Mouse (Mus musculus) stomach, postnatal 0 days (tissue): ENCODE measurements around the gene Itpr3. TPM values are rescaled to one million over a fixed set of nuclear protein-coding genes. Genes with fewer than 3 reads are reported as not detected.
A peak's percentile ranks its signal among the peaks of the same experiment; 100 is the strongest.

ENCODE experiments used
- ATAC-seq: fragments of 200-750 bp; cut with Nextera tagmentation; 2 replicates; pipeline ENCODE4 v1.8.0; 2017; ENCODE audit not compliant: low FRiP score, low TSS enrichment
- DNase-seq: peaks from one replicate; pipeline ENCODE4 v3.0.0-alpha.2; 2016; ENCODE audit warnings: low spot score
- H3K27ac ChIP-seq: fragments of 300-500 bp; sonication (generic); replicated peaks from 2 replicates; pipeline ENCODE4 v1.5.1; 2014; ENCODE audit warnings: mild to moderate bottlenecking, control low read depth
- H3K27me3 ChIP-seq: fragments of 300-500 bp; sonication (generic); 2 replicates; pipeline ENCODE4 v1.6.1; 2014; ENCODE audit warnings: low read length; ENCODE audit not compliant: control insufficient read depth, insufficient read depth
- H3K36me3 ChIP-seq: fragments of 300-500 bp; sonication (generic); 2 replicates; pipeline ENCODE4 v1.6.1; 2014; ENCODE audit warnings: low read length, mixed read lengths; ENCODE audit not compliant: control insufficient read depth, insufficient read depth
- H3K4me1 ChIP-seq: fragments of 300-500 bp; sonication (generic); replicated peaks from 2 replicates; pipeline ENCODE4 v1.6.1; 2014; ENCODE audit warnings: antibody characterized with exemption; ENCODE audit not compliant: control insufficient read depth, insufficient read depth
- H3K4me2 ChIP-seq: fragments of 300-500 bp; sonication (generic); replicated peaks from 2 replicates; pipeline ENCODE4 v1.6.1; 2014; ENCODE audit warnings: low read depth, mild to moderate bottlenecking, control low read depth, moderate library complexity
- H3K4me3 ChIP-seq: fragments of 300-500 bp; sonication (generic); 2 replicates; pipeline ENCODE4 v1.5.1; 2014; ENCODE audit warnings: low read depth, low read length, control low read depth
- H3K9ac ChIP-seq: fragments of 300-500 bp; sonication (generic); 2 replicates; pipeline ENCODE4 v1.6.1; 2014; ENCODE audit warnings: mild to moderate bottlenecking, low read length, control low read depth, mixed read lengths
- H3K9me3 ChIP-seq: fragments of 300-500 bp; sonication (generic); 2 replicates; pipeline ENCODE4 v1.6.1; 2016; ENCODE audit warnings: low read length; ENCODE audit not compliant: control insufficient read depth
- CTCF ChIP-seq: IDR thresholded peaks from 2 replicates; pipeline ENCODE4 v1.5.1; 2016; ENCODE audit warnings: antibody characterized with exemption, low read depth, mild to moderate bottlenecking, moderate library complexity
- EP300 ChIP-seq: optimal IDR thresholded peaks from 2 replicates; pipeline ENCODE3; 2016; ENCODE audit warnings: antibody characterized with exemption
- WGBS: fragments of 180-500 bp; shearing (Covaris S2); extraction: QIAGEN DNeasy Blood & Tissue Kit; methylation state at CpG from one replicate; pipeline ENCODE4 v1.1.7; 2014; 5-methylcytosine and 5-hydroxymethylcytosine counted together
- polyA plus RNA-seq: library from polyadenylated mRNA; unstranded; fragments of >200 nt; fragmentation: Nextera tagmentation; extraction: Ambion mirVana; gene quantifications from 2 replicates; pipeline ENCODE4 v1.2.1, GENCODE M21; 2015

The Itpr3 gene
- polyA plus RNA-seq, 1 experiment from 2014 or later = 5.9 TPM

DNA sequence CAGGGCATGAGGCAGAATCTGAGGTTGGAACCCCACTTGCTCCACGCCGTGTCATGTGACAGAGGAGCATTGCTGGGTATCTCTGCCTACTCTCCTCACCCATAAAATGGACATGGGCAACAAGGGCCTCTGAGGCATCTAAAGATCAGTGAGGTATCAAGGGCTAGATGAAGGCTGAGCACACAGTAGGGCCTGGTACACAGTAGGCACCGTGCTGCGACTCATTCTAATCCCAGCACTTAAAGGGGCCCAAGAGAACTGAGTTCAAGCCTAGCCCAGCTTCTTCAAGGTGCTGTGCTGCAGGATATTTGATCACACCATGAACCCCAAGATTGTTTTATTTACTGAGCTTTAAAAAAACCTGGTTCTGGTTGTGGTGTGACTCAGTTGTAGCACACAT lies 26.2 kb upstream of the Itpr3 start:
- no peak overlapping the region for H3K4me2 ChIP-seq
- no peak overlapping the region for H3K4me3 ChIP-seq
- H3K27me3 ChIP-seq = no peaks in the 10 kb centered on the region
- no peak overlapping the region for H3K9ac ChIP-seq
- H3K4me1 ChIP-seq = peaks cover 7% of the 10 kb centered on the region
- WGBS = 96% methylated on average over 4 of the region's 4 CpGs
- no peak for TF ChIP-seq EP300
- TF ChIP-seq CTCF = no peak
- H3K9me3 ChIP-seq = no peaks in the 10 kb centered on the region
- no peak overlapping the region for H3K27ac ChIP-seq
- ATAC-seq (no peak), DNase-seq (no peak)
- H3K36me3 ChIP-seq = no peaks in the 10 kb centered on the region

DNA sequence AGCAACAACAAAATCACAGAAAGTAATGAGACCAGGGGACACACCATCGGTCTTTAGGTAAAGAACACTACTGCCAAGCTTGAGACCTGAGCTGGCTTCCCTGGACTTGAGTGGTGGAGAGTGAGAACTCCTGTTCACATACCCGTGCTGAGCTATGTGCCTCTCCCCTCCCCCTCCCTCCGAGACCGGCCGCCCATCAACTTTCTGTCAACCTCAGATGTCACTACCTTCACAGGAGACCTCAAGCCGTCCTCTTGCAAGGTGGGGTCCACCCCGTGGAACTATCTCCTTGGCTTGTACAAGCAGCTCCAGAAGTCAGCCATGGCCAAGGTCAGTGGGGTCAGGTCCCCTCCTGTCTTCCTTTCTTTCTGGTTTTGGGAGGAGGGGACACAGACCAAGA lies 24.8 kb upstream of the Itpr3 start:
- H3K4me1 ChIP-seq = peaks cover 3% of the 10 kb centered on the region
- no peaks in the 10 kb centered on the region for H3K27me3 ChIP-seq
- DNase-seq (no peak), ATAC-seq (no peak)
- no peak for TF ChIP-seq CTCF
- no peak for TF ChIP-seq EP300
- WGBS = 45% methylated on average over 7 of the region's 7 CpGs
- H3K36me3 ChIP-seq = no peaks in the 10 kb centered on the region
- no peak overlapping the region for H3K9ac ChIP-seq
- no peak overlapping the region for H3K4me3 ChIP-seq
- no peak overlapping the region for H3K4me2 ChIP-seq
- H3K27ac ChIP-seq = no peak overlapping the region
- no peaks in the 10 kb centered on the region for H3K9me3 ChIP-seq

DNA sequence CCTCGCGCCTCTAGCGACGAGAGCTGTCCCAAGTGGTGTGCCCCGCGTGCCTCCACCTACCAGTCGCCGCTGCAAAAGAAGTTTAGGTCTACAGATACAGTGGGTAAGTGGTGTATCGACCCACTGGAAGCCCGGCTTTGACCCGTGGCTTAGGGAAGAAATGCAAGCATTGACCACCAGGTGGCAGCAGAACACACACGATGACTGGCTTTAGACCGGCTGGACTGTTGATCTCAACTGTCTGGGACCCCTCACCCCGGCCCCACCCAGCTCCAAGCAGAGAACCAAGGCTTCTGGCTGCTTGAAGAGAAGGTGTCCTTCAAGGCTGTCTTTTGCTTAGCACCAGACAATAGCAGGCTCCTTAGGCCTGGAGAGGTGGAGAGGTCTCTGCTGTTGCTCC lies 24.2 kb upstream of the Itpr3 start:
- ATAC-seq (peak; percentile 38), DNase-seq (peak; percentile 82)
- Histone ChIP-seq H3K27me3 (no peaks in the 10 kb centered on the region), H3K9me3 (no peaks in the 10 kb centered on the region), H3K27ac (no peak overlapping the region), H3K36me3 (no peaks in the 10 kb centered on the region), H3K4me3 (no peak overlapping the region), H3K9ac (no peak overlapping the region), H3K4me2 (0 out of 2 replicates have a peak overlapping the region, but pooled peaks have one; percentile 25), H3K4me1 (0 out of 2 replicates have a peak, but pooled peaks cover under 1% of the 10 kb centered on the region)
- 2% methylated on average over 14 of the region's 14 CpGs for WGBS
- TF ChIP-seq EP300 = no peak
- peak; percentile 97 for TF ChIP-seq CTCF

DNA sequence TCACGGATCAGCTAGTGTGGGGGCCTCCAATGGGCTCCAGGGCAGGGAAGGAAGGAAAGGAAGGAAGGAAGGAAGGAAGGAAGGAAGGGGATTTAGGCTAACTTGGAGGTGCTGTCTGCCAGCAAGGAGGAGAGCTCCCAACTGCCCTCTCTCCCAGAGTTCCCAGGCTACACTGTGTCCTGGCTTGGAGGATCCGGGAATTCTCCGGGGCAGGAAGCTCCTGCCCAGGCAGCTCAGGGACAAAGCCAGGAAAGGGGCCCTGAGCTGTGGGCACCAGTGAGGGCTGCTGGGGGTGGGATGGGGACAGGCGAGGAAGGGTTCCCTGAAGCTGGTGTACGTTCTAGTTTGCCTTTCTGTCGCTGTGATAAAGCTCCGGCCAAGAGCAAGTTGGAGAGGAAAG lies 20.6 kb upstream of the Itpr3 start:
- H3K36me3 ChIP-seq = no peaks in the 10 kb centered on the region
- no peak overlapping the region for H3K4me2 ChIP-seq
- no peak overlapping the region for H3K4me3 ChIP-seq
- 76% methylated on average over 7 of the region's 7 CpGs for WGBS
- TF ChIP-seq EP300 (no peak), CTCF (no peak)
- H3K27me3 ChIP-seq = no peaks in the 10 kb centered on the region
- no peak overlapping the region for H3K27ac ChIP-seq
- ATAC-seq = no peak
- no peaks in the 10 kb centered on the region for H3K9me3 ChIP-seq
- no peak overlapping the region for H3K9ac ChIP-seq
- H3K4me1 ChIP-seq = peaks cover 12% of the 10 kb centered on the region
- no peak for DNase-seq

DNA sequence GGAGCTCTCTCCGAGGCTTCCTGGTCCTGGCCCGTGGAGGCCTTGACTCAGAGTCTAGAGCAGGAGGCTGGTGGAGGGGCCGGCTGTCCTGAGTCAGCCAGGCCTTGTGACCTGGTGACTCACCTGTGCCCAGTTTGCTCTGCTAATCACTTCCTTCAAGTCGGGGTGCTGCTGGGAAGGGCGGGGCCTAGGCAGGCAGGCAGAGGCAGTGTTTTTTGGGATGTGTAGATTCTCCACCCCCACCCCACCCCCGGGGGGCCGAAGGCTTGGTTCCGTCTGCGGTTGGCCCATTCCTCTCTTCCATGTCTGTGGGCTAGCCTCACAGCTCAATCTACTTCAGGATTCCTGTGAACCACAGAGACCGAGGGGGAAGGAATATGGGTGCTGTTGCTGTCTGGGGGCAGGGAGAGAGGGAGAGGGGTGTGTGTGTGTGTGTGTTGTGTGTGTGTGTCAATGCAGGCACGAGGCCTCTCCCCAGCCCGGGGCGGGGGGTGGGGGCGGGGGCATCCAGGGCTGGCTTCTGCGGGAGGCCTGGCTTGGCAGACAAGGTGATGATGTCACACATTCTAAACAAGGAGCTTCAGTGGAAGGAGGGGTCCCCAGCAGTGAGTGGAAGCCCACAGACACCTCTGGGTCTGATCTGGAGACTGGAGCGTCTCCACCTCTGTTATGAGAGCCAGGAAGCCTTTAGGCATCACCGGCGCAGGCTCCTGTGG lies 18.6 kb upstream of the Itpr3 start:
- peak; percentile 88 for ATAC-seq
- 24% methylated on average over 17 of the region's 18 CpGs for WGBS

DNA sequence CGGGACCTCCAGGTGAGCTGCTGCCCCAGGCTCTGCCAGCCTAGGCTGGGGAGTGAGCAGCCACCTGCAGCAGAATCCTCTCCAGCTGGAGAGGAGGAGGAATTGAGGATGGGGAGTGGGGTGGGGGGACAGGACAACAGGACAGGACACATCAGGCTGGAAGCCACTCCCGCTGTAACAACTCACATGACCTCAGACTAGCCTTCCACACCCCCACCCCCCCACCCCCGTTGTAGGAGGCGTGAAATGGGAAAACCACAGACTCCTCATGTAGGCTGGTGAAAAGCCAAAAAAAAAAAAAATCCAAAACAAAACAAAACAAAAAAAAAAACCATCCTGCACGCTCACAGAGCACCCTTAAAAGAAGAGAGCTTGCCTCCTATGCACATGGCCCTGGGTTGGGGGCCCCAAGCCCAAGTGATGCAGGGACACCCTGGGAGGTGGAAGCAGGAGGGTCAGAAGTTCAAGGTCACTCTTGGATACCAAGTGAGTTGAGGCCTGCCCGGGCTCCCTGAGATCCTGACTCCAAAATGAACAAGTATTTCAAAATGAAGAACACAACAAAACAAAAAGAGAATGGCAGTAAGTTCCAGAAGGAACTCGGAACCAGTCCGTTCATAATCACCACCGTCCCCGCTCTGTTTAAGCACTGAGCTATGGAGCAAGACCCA lies 17.5 kb upstream of the Itpr3 start:
- WGBS = 68% methylated on average over 10 of the region's 10 CpGs
- DNase-seq = no peak
- Histone ChIP-seq H3K4me3 (no peak overlapping the region), H3K9me3 (no peaks in the 10 kb centered on the region), H3K27me3 (no peaks in the 10 kb centered on the region), H3K36me3 (no peaks in the 10 kb centered on the region), H3K4me1 (peaks cover 12% of the 10 kb centered on the region), H3K9ac (no peak overlapping the region), H3K4me2 (no peak overlapping the region), H3K27ac (peak overlapping the region; percentile 59)
- ATAC-seq = no peak
- TF ChIP-seq EP300 (no peak), CTCF (no peak)

More for the DNA sequence above, 18.6 kb upstream of the Itpr3 start:
- H3K9ac ChIP-seq = peak overlapping the region; percentile 27; the same call in 1 of the 2 replicates
- H3K27ac ChIP-seq = peak overlapping the region; percentile 88
- H3K4me2 ChIP-seq = peak overlapping the region; percentile 27
- TF ChIP-seq EP300 (no peak), CTCF (no peak)
- peak; percentile 90 for DNase-seq
- H3K27me3 ChIP-seq = no peaks in the 10 kb centered on the region
- no peaks in the 10 kb centered on the region for H3K36me3 ChIP-seq
- H3K4me3 ChIP-seq = no peak overlapping the region
- H3K9me3 ChIP-seq = no peaks in the 10 kb centered on the region
- peaks cover 12% of the 10 kb centered on the region for H3K4me1 ChIP-seq
